Mouse (Mus musculus) hindbrain, embryonic 14.5 days (tissue): Measurements from ENCODE around the gene Gm42906. TPM values are rescaled to one million over a fixed set of nuclear protein-coding genes. Genes with fewer than 3 reads are reported as not detected.

Experiments used
- ATAC-seq: fragments of 200-750 bp; cut with Nextera tagmentation; 2 replicates; pipeline ENCODE4 v1.8.0; 2017; ENCODE audit warnings: moderate number of reproducible peaks, mild to moderate bottlenecking, moderate TSS enrichment, moderate library complexity; ENCODE audit not compliant: low FRiP score
- DNase-seq: peaks from one replicate; pipeline ENCODE4 v3.0.0-alpha.2; 2015; ENCODE audit warnings: low spot score
- H3K27ac ChIP-seq: fragments of 300-500 bp; sonication (generic); 2 replicates; pipeline ENCODE4 v1.5.1; 2014; ENCODE audit warnings: mild to moderate bottlenecking, moderate library complexity
- H3K27me3 ChIP-seq: fragments of 300-500 bp; sonication (generic); 2 replicates; pipeline ENCODE4 v1.6.1; 2014; ENCODE audit warnings: mild to moderate bottlenecking, low read length, mixed read lengths; ENCODE audit not compliant: control insufficient read depth, insufficient read depth
- H3K36me3 ChIP-seq: fragments of 300-500 bp; sonication (generic); replicated peaks from 2 replicates; pipeline ENCODE4 v1.6.1; 2014; ENCODE audit not compliant: control insufficient read depth, insufficient read depth
- H3K4me1 ChIP-seq: fragments of 300-500 bp; sonication (generic); replicated peaks from 2 replicates; pipeline ENCODE4 v1.6.1; 2014; ENCODE audit warnings: antibody characterized with exemption, low read length, mixed read lengths; ENCODE audit not compliant: control insufficient read depth, insufficient read depth
- H3K4me2 ChIP-seq: fragments of 300-500 bp; sonication (generic); replicated peaks from 2 replicates; pipeline ENCODE4 v1.6.1; 2014; ENCODE audit warnings: mild to moderate bottlenecking, moderate library complexity
- H3K4me3 ChIP-seq: fragments of 300-500 bp; sonication (generic); replicated peaks from 2 replicates; pipeline ENCODE4 v1.5.1; 2014; ENCODE audit warnings: mild to moderate bottlenecking, low read length
- H3K9ac ChIP-seq: fragments of 300-500 bp; sonication (generic); 2 replicates; pipeline ENCODE4 v1.6.1; 2014
- H3K9me3 ChIP-seq: fragments of 300-500 bp; sonication (generic); 2 replicates; pipeline ENCODE4 v1.6.1; 2016; ENCODE audit warnings: low read length; ENCODE audit not compliant: control insufficient read depth
- WGBS: fragments of 180-500 bp; shearing (Covaris S2); extraction: QIAGEN DNeasy Blood & Tissue Kit; methylation state at CpG from one replicate; pipeline ENCODE4 v1.1.7; 2014; 5-methylcytosine and 5-hydroxymethylcytosine counted together
- polyA plus RNA-seq: library from polyadenylated mRNA; unstranded; fragments of >200 nt; fragmentation: Nextera tagmentation; extraction: Ambion mirVana; gene quantifications from 2 replicates; pipeline ENCODE4 v1.2.1, GENCODE M21; 2014

Gene Gm42906
- polyA plus RNA-seq, 1 experiment from 2014 or later = not detected

GRCm38 (mm10) chr5:151371130-151371529 lies 56.8 kb downstream of the Gm42906 start:
- no peak overlapping the region for H3K4me3 ChIP-seq
- ATAC-seq = no peak
- no peaks in the 10 kb centered on the region for H3K9me3 ChIP-seq
- no peak overlapping the region for H3K9ac ChIP-seq
- H3K36me3 ChIP-seq = no peaks in the 10 kb centered on the region
- DNase-seq = no peak
- H3K27me3 ChIP-seq = no peaks in the 10 kb centered on the region
- no peak overlapping the region for H3K4me2 ChIP-seq
- peaks cover 11% of the 10 kb centered on the region for H3K4me1 ChIP-seq
- 92% methylated on average over 2 of the region's 2 CpGs for whole genome bisulfite sequencing
- H3K27ac ChIP-seq = no peak overlapping the region

GRCm38 (mm10) chr5:151369306-151369721 lies 58.6 kb downstream of the Gm42906 start:
- peaks cover 11% of the 10 kb centered on the region for H3K4me1 ChIP-seq
- H3K27me3 ChIP-seq = no peaks in the 10 kb centered on the region
- DNase-seq = no peak
- H3K4me3 ChIP-seq = peak overlapping the region; percentile 54
- no peaks in the 10 kb centered on the region for H3K9me3 ChIP-seq
- peak overlapping the region; percentile 65 for H3K4me2 ChIP-seq
- WGBS = 58% methylated on average over 5 of the region's 5 CpGs
- no peak for ATAC-seq
- H3K9ac ChIP-seq = peak overlapping the region; percentile 74
- no peaks in the 10 kb centered on the region for H3K36me3 ChIP-seq
- peak overlapping the region; percentile 95 for H3K27ac ChIP-seq

- Histone ChIP-seq H3K4me2 (peak overlapping the region; percentile 70), H3K27me3 (no peaks in the 10 kb centered on the region), H3K4me1 (peaks cover 11% of the 10 kb centered on the region), H3K4me3 (peak overlapping the region; percentile 54), H3K36me3 (no peaks in the 10 kb centered on the region), H3K27ac (peak overlapping the region; percentile 98), H3K9me3 (no peaks in the 10 kb centered on the region), H3K9ac (peak overlapping the region; percentile 85)
- DNase-seq (peak; percentile 99), ATAC-seq (peak; percentile 99)
- WGBS = under 1% methylated on average over 75 of the region's 75 CpGs
Observed at GRCm38 (mm10) chr5:151368395-151369190, 59.4 kb downstream of the Gm42906 start.

- Histone ChIP-seq H3K9ac (peak overlapping the region; percentile 85), H3K27ac (peak overlapping the region; percentile 98), H3K27me3 (no peaks in the 10 kb centered on the region), H3K4me2 (peak overlapping the region; percentile 70), H3K9me3 (no peaks in the 10 kb centered on the region), H3K4me3 (peak overlapping the region; percentile 54), H3K36me3 (no peaks in the 10 kb centered on the region), H3K4me1 (peaks cover 11% of the 10 kb centered on the region)
- 7% methylated on average over 16 of the region's 16 CpGs for WGBS
- ATAC-seq = peak; percentile 21
- peak; percentile 75 for DNase-seq
Observed at GRCm38 (mm10) chr5:151367881-151368394, 60.0 kb downstream of the Gm42906 start.

- peak overlapping the region; percentile 54 for H3K4me3 ChIP-seq
- 85% methylated on average over 1 of the region's 1 CpGs for WGBS
- H3K36me3 ChIP-seq = no peaks in the 10 kb centered on the region
- no peaks in the 10 kb centered on the region for H3K9me3 ChIP-seq
- peak overlapping the region; percentile 98 for H3K27ac ChIP-seq
- peak overlapping the region; percentile 70 for H3K4me2 ChIP-seq
- H3K27me3 ChIP-seq = no peaks in the 10 kb centered on the region
- H3K9ac ChIP-seq = peak overlapping the region; percentile 85
- ATAC-seq = no peak
- no peak for DNase-seq
- H3K4me1 ChIP-seq = peaks cover 11% of the 10 kb centered on the region
Observed at GRCm38 (mm10) chr5:151367317-151367716, 60.6 kb downstream of the Gm42906 start.

GRCm38 (mm10) chr5:151363343-151364000 lies 64.5 kb downstream of the Gm42906 start:
- 82% methylated on average over 3 of the region's 3 CpGs for WGBS
- Histone ChIP-seq H3K36me3 (no peaks in the 10 kb centered on the region), H3K9me3 (no peaks in the 10 kb centered on the region), H3K4me3 (no peak overlapping the region), H3K27me3 (no peaks in the 10 kb centered on the region), H3K4me1 (peaks cover 6% of the 10 kb centered on the region), H3K27ac (no peak overlapping the region), H3K4me2 (no peak overlapping the region), H3K9ac (no peak overlapping the region)
- no peak for ATAC-seq
- DNase-seq = no peak

- no peak for DNase-seq
Observed at GRCm38 (mm10) chr5:151349616-151350015, 78.3 kb downstream of the Gm42906 start.

GRCm38 (mm10) chr5:151348418-151348817 lies 79.5 kb downstream of the Gm42906 start:
- no peak overlapping the region for H3K27ac ChIP-seq
- no peak overlapping the region for H3K9ac ChIP-seq
- no peak overlapping the region for H3K4me3 ChIP-seq
- ATAC-seq = no peak
- no peaks in the 10 kb centered on the region for H3K9me3 ChIP-seq
- H3K4me1 ChIP-seq = no peaks in the 10 kb centered on the region
- WGBS = 76% methylated on average over 3 of the region's 3 CpGs
- no peaks in the 10 kb centered on the region for H3K27me3 ChIP-seq
- no peak overlapping the region for H3K4me2 ChIP-seq
- no peaks in the 10 kb centered on the region for H3K36me3 ChIP-seq
- no peak for DNase-seq

More at GRCm38 (mm10) chr5:151349616-151350015, 78.3 kb downstream of the Gm42906 start:
- Histone ChIP-seq H3K9me3 (no peaks in the 10 kb centered on the region), H3K27ac (no peak overlapping the region), H3K36me3 (no peaks in the 10 kb centered on the region), H3K4me3 (no peak overlapping the region), H3K4me2 (no peak overlapping the region), H3K27me3 (no peaks in the 10 kb centered on the region), H3K4me1 (no peaks in the 10 kb centered on the region), H3K9ac (no peak overlapping the region)
- ATAC-seq = no peak
- WGBS = 78% methylated on average over 1 of the region's 1 CpGs

GRCm38 (mm10) chr5:151346626-151347025 lies 81.3 kb downstream of the Gm42906 start:
- H3K4me3 ChIP-seq = no peak overlapping the region
- DNase-seq (no peak), ATAC-seq (no peak)
- WGBS = 90% methylated on average over 8 of the region's 8 CpGs
- H3K4me1 ChIP-seq = no peaks in the 10 kb centered on the region
- H3K4me2 ChIP-seq = no peak overlapping the region
- H3K9me3 ChIP-seq = no peaks in the 10 kb centered on the region
- no peaks in the 10 kb centered on the region for H3K27me3 ChIP-seq
- H3K9ac ChIP-seq = no peak overlapping the region
- H3K36me3 ChIP-seq = no peaks in the 10 kb centered on the region
- H3K27ac ChIP-seq = no peak overlapping the region
